Mouse (Mus musculus) urinary bladder, postnatal 10 days (tissue): ENCODE results near the gene Dse.
"Not testable (repeated sequence)": the region's sequence is repeated elsewhere in the genome, so short reads cannot be mapped to it uniquely, and the experiment has no call there.

Experiments
- DNase-seq: peaks from one replicate; pipeline ENCODE4 v3.0.0; 2022; ENCODE audit warnings: low spot score

Gene Dse

DNA sequence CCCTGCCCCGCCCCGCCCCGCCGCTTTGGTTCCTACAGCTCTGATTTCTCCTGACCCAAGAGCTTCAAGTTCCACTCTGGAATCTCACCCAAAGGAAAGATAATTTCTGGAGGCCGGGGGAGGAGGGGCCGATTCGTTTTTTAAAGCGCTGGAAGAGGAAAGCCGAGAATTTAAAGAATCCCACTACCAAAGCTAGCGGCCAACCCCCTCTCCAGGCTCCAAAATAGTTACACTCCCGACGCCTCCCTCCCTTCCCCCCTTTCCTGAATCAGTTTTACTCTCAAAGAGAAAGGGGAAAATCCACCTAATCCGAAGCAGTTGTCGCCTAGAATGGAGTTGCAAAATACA lies at the start of gene Dse:
Dse (minus strand) TSS at position 213 of the 348 bp plus-strand sequence.
- DNase-seq, result no peak

- DNase-seq, result not testable (repeated sequence)
Observed at GRCm38 (mm10) chr10:34252833-34253232, 45.3 kb upstream of the Dse start.

DNA sequence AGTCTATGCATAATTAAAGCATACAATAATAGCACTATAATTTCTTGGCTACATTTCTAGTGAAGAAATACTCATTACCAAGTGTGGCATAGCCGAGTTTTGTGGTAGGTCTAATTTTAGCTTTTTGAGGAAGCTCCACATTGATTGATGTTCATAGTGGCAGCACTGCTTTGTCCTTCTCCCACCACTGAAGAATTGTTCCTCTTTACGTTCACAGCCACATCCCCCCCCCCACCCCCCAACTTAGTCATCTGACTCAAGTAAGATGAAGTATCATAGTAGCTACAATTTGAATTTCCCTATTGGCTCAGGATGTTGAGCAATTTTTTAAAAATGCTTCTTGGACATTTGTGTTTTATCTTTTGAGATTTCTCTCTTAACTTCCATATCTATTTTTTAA lies 42.1 kb upstream of the Dse start:
- no peak for DNase-seq

- no peak for DNase-seq
Observed at GRCm38 (mm10) chr10:34247757-34248156, 40.2 kb upstream of the Dse start.

DNA sequence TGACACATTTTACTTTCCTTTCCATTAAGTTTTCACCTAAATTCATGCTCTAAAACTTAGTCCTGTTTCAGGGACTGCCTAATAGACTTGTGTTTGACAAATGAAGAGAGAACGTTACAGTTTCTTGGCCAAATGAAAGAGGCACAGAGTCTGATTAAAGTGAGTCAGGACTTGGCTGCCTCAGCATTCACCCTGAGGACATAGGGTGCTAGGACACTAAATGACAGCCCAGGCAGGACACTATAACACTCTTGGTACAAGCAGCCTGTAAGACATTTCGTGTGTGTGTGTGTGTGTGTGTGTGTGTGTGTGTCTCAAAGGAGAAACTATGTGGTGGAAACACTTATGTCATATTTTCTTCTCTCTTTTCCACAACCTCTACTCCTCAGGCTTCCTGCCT lies 38.6 kb upstream of the Dse start:
- no peak for DNase-seq

DNA sequence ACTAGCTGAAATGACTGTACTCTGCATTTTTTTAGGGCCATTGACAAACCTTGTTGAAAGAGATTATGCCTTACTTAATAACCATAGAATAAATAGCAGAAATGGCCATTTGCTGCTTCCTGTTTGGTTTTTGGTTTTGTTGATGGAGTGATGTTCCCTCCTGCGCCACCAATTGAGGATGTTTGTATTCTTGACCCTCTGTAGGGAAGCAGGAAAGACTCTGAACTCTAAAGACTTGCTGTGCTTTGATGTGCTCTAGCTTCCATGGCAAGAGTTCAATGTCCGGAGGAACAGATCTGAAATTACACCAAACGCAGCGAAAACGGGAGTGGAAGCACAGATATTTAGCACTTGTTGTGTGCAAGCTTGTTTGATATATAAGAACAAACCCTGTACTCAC lies 37.2 kb upstream of the Dse start:
- DNase-seq, result no peak

DNA sequence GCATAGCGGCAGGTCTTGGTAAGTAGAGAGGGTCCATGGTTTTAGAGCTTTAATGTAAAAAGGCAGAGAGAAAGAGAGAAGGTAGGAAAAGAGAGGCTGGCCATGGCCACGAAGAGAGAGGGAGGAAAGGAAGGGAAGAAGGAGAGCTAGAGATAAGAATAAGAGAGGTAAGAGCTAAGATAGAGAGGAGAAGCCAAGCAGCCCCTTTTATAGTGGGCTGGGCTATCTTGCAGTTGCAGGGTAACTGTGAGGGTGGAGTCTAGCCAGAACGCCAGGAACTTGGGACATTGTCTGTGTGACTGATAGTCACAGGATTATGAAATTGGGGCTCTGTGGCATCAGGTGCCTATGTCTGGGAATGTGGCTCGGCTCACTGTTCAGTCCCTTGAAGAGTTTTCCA lies 31.0 kb upstream of the Dse start:
- no peak for DNase-seq

GRCm38 (mm10) chr10:34236569-34236968 lies 29.1 kb upstream of the Dse start:
- DNase-seq, result no peak

- no peak for DNase-seq
Observed at GRCm38 (mm10) chr10:34235384-34235783, 27.9 kb upstream of the Dse start.

DNA sequence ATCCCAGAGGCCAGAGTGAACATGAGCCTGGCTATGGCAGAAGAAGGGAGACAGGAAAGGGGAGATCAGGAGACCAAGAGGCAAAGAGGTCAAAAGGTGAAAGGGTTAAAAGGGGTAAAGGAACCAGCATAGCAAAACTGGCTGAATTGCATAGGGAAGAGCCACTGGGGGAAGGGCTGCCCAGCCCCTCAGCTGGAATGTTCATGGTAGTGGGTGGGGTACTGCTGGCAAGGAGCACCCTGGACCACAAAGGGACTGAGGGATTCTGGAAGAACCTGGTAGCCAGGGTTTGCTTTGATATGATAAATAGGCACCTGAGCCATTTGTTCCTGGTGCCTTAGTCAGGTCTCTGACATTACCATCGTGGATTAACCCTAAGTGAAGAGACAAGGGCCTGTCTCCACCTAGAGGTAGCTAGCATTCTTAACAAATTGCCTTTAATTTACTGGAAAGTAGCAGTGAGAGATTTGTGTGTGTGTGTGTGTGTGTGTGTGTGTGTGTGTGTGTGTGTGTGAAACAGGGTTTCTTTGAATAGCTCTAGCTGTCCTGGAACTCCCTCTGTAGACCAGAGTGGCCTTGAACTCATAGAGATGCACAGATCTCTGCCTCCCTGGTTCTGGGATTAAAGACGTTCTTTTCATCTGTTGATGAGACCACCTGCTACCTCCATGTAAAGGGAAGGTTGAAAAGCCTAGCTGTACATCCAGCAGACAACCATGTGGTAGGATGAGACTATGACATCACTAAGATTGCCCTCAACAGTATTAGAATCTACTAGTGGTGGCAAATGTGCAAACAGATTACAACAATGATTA lies 26.6 kb upstream of the Dse start:
- no peak for DNase-seq

GRCm38 (mm10) chr10:34233418-34233817 lies 25.9 kb upstream of the Dse start:
- DNase-seq, result no peak

DNA sequence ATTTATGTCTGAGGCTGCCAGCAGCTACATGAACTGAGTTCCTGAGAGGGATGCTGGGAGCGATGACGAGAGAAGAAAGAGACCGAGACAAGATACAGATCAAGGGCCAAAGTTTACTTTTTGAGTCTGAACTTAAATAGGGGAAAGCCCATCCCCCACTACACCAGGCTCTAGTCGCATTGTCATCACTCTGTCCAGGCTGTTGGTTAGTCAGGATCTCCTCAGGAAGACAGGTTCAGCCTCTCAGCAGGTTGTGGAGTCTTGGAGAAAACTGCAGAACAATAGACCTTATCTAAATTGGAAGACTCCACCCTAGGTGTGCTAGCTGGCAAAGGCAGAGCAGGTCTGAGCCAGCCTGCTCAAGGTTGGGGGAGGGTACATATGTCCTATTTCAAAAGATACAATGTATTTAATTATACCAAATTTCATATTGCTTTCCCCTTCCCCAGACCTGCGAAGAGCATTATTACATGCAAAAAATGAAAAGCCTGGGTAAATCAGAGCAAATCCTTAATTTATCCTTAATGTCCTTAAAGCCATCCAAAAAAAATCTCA lies 22.7 kb upstream of the Dse start:
- no peak for DNase-seq

- DNase-seq, result no peak
Observed at GRCm38 (mm10) chr10:34229491-34229890, 22.0 kb upstream of the Dse start.

DNA sequence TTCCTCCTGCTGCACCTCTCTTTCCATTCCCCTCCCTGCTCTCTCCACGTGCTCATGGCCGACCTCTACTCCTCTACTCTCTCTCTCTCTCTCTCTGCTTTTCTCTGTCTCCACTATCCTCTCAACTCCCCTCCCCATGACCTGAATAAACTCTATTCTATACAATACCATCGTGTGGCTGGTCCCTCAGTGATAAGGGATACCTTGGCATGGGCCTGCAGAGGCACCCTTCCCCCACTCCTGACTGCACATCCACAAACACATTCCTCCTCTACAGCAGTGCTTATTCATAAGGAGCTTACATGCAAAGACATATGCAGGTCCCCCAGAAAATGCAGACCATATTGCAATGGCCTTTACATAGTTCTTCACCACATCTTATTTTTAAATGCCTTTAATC lies 16.1 kb upstream of the Dse start:
- DNase-seq, result no peak

GRCm38 (mm10) chr10:34221909-34222620 lies 14.6 kb upstream of the Dse start:
- DNase-seq, result no peak

GRCm38 (mm10) chr10:34218191-34218590 lies 10.7 kb upstream of the Dse start:
- DNase-seq, result no peak

- no peak for DNase-seq
Observed at GRCm38 (mm10) chr10:34215667-34216066, 8.2 kb upstream of the Dse start.

DNA sequence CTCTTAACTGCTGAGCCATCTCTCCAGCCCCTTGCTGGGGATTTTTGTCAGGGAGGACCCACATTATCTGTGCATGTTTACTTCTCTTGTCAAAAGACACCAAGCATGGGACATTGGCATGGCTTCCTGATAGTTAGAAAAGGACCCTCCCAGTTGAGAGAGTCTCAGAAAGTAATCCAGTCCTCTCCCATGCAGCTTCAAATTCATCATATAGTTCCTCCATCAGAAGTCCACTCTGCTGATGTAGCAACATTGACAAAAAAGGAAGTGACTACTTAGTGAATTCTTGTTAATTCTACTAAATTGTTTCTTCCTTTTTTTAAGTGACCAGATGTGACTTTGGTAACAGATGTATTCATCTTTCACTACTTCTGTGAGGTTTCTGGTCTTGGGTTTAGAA lies 2.4 kb upstream of the Dse start:
- DNase-seq, result no peak

GRCm38 (mm10) chr10:34208031-34208430 lies 516 bp upstream of the Dse start:
- no peak for DNase-seq

DNA sequence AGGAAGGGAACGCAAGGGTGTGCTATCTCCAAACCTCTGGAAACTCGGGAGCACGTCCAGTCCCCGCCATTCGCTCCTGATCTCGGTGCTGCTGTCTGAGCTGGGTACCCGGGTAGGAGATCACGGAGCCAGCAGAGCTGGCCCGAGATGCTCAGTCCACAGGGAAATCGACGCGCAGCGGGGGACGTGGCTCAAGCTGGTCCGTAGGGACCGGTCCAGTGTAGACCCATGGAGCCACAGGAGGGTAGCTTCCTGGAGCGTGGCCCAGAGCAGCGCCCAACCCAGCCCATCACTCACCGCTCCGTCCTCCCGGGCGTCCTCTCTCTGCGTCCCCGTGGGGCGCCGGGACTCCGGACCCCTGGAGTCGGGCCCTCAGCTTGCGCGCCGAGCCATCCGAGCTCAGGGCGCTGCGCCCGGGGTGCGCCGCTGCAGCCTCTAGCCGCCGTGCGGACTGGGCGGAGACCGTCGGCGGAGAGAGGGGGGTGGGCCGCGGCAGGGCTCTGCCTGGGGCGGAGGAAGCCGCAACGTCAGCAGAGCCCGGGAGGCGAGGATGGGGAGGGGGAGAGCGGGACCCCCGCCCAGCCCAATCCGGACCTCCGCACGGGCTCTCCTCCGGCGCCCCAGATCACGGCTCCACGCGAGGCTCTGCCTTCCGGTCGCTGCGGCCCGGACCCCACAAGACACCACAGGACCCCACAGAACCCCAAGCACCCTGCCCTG lies 572 bp downstream of the Dse start:
- no peak for DNase-seq

DNA sequence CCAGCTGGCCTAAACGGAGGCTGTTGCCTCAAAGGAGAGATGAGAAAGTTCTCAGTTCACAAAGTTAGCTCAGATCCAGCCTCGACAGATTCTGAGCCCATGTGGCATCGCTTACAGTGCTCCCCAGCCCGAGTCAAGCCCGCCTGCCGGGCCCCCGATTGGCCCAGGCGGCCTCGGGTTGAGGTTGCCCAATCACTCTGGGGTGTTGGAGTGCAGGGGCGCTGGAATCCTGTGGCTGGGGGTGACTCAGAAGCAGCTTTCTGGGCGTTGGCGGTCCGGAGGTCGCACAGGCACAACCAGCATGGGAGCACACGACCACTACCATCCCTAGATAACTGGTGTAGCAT lies 1.1 kb downstream of the Dse start:
- DNase-seq, result no peak

GRCm38 (mm10) chr10:34205825-34206224 lies 1.7 kb downstream of the Dse start:
- DNase-seq, result no peak

DNA sequence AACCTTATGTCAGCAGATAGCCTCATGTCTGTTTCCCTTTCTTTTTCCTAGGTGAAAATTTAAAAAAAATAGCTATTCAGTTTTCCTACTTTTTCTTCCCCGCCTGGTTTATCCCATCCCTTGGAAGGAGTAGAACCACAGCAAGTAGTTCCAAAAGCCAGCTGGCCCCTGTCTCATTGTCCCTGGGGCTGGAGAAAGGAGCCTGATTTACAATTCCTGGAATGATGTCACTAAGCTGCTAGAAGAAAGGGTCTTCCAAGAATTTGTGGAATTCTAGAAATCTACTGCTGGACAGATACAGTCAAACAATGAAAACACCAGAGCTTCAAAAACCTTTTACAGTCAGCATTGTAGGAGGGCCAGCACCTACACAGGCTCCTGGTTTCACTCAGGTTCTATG lies 6.8 kb downstream of the Dse start:
- DNase-seq, result no peak
